Mouse (Mus musculus): ENCODE data around the gene Poc1b.

DNA sequence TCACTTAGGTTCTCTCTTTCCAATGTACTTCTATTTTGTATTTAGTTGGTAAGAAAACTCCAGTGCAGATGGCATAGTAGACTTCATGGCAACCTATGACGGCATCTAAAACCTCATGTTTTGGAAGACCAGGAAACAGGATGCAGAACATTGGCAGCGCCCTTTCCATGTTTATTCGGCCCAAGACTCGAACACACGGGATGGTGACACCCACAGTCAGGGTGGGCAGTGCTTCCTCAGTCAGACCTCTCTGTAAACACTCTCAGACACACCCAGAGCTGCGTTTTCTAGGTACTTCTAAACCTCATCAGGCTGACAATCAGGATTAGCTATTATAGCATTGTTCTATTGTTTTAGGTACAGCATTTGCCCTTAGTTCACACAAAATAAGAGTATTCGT, 46.2 kb upstream of the Poc1b start:
- no peak for TF ChIP-seq POLR2A (IDR thresholded peaks at IDR 0.05; ENCODE audit: low read depth, low read length)
- TF ChIP-seq CTCF (IDR thresholded peaks at IDR 0.05; ENCODE audit: extremely low read depth, insufficient read depth, insufficient read length, insufficient replicate concordance), result no peak
